Comparison of ENCODE assay signal across 8 mouse cellular contexts in genomic region chr5:122157827-122158381, GRCm38 (mm10). TPM values are rescaled to one million over a fixed set of nuclear protein-coding genes. Genes with fewer than 3 reads are reported as not detected.
A peak's percentile ranks its signal among the peaks of the same experiment; 100 is the strongest.
DNase-seq lines count a peak whose midpoint lies in the region; ATAC-seq and TF ChIP-seq lines count a peak whose summit lies in the region.

TSS of gene Ppp1cc (plus strand) at chr5:122158278.

- peak within 1 kb of the TSS; percentile 51 for H3K27ac ChIP-seq in CH12.LX (ENCODE audit: insufficient read depth, low read depth)
- peak within 1 kb of the TSS; percentile 84 for H3K27ac ChIP-seq in forebrain, embryonic 12.5 days
- peak within 1 kb of the TSS; percentile 76 for H3K27ac ChIP-seq in heart, postnatal 0 days (ENCODE audit: low read depth)
- H3K27ac ChIP-seq in neural tube, embryonic 15.5 days (replicated peaks) = peak within 1 kb of the TSS; percentile 89

- peaks cover 20 to 32% of the 10 kb centered on the region in 2 experiments for H3K36me3 ChIP-seq in CH12.LX (replicated peaks in 1 of 2; ENCODE audit: control insufficient read depth in 1 of 2, insufficient read depth in 1 of 2, low read length in 1 of 2)
- peaks cover 20% of the 10 kb centered on the region for H3K36me3 ChIP-seq in forebrain, embryonic 12.5 days (replicated peaks)
- H3K36me3 ChIP-seq in heart, postnatal 0 days (replicated peaks; ENCODE audit: control insufficient read depth, insufficient read depth, low read length) = peaks cover 22% of the 10 kb centered on the region; the same call in 1 of the 2 replicates
- H3K36me3 ChIP-seq in neural tube, embryonic 15.5 days = no peaks in the 10 kb centered on the region

- peak; percentile 92 for TF ChIP-seq POLR2A in CH12.LX (IDR thresholded peaks at IDR 0.05; ENCODE audit: low read depth, low read length)

- H3K9me3 ChIP-seq in CH12.LX (replicated peaks; ENCODE audit: low read length) = no peaks in the 10 kb centered on the region
- H3K9me3 ChIP-seq in forebrain, embryonic 12.5 days = no peaks in the 10 kb centered on the region
- H3K9me3 ChIP-seq in heart, postnatal 0 days (replicated peaks; ENCODE audit: control insufficient read depth, low read length) = no peaks in the 10 kb centered on the region
- no peaks in the 10 kb centered on the region for H3K9me3 ChIP-seq in neural tube, embryonic 15.5 days (replicated peaks)

- peak; percentile 92 for DNase-seq in CH12.LX (ENCODE audit: extremely low read depth)
- peak; percentile 86 for DNase-seq in c-Kit-positive CD71-negative TER-119-negative erythroid progenitor cells, embryonic 14.5 days (ENCODE audit: low read depth)
- DNase-seq in heart, postnatal 0 days (ENCODE audit: low spot score) = peak; percentile 84
- peak; percentile 96 to 97 for DNase-seq in kidney, postnatal 4 days
- DNase-seq in lung, adult 18-20 months = peak; percentile 91 to 93
- DNase-seq in testis, postnatal 14 days (ENCODE audit: low spot score) = peak; percentile 95

- peak within 1 kb of the TSS; percentile 94 to 100 (median 99) for H3K4me3 ChIP-seq in CH12.LX (replicated peaks in 1 of 3; ENCODE audit: low read depth in 2 of 3, low read length in 2 of 3, poor library complexity in 1 of 3)
- H3K4me3 ChIP-seq in forebrain, embryonic 12.5 days (replicated peaks) = peak within 1 kb of the TSS; percentile 91
- peak within 1 kb of the TSS; percentile 97 for H3K4me3 ChIP-seq in heart, postnatal 0 days (ENCODE audit: low read depth, low read length)
- H3K4me3 ChIP-seq in neural tube, embryonic 15.5 days (replicated peaks) = peak within 1 kb of the TSS; percentile 82

- no peak for TF ChIP-seq RAD21 in CH12.LX (IDR thresholded peaks at IDR 0.05; ENCODE audit: low read depth, low read length)

- peaks cover 46% of the 10 kb centered on the region for H3K79me2 ChIP-seq in CH12.LX (replicated peaks; ENCODE audit: control insufficient read depth, extremely low read depth, insufficient read depth, poor library complexity, severe bottlenecking)

- peaks cover 4% of the 10 kb centered on the region for H3K27me3 ChIP-seq in CH12.LX (replicated peaks)
- H3K27me3 ChIP-seq in forebrain, embryonic 12.5 days = no peaks in the 10 kb centered on the region
- no peaks in the 10 kb centered on the region for H3K27me3 ChIP-seq in heart, postnatal 0 days (ENCODE audit: control insufficient read depth, insufficient read depth, low read length)
- no peaks in the 10 kb centered on the region for H3K27me3 ChIP-seq in neural tube, embryonic 15.5 days (replicated peaks)

- H3K4me2 ChIP-seq in CH12.LX (ENCODE audit: insufficient read depth, low read depth, poor library complexity, severe bottlenecking) = peak within 1 kb of the TSS; percentile 63
- peak within 1 kb of the TSS; percentile 84 for H3K4me2 ChIP-seq in forebrain, embryonic 12.5 days
- peak within 1 kb of the TSS; percentile 77 for H3K4me2 ChIP-seq in heart, postnatal 0 days (ENCODE audit: low read depth, low read length)
- peak within 1 kb of the TSS; percentile 81 for H3K4me2 ChIP-seq in neural tube, embryonic 15.5 days

- whole genome bisulfite sequencing in forebrain, embryonic 12.5 days = 1% methylated on average over 51 of the region's 54 CpGs
- 1% methylated on average over 52 of the region's 54 CpGs for WGBS in heart, postnatal 0 days
- WGBS in neural tube, embryonic 15.5 days = 0% methylated on average over 29 of the region's 54 CpGs

- no peak for TF ChIP-seq EP300 in CH12.LX (IDR thresholded peaks at IDR 0.05; ENCODE audit: low read length)
- TF ChIP-seq EP300 in heart, postnatal 0 days (IDR thresholded peaks at IDR 0.05; ENCODE audit: low read depth) = peak; percentile 79; the same call in 1 of the 2 replicates

- peak within 1 kb of the TSS; percentile 99 for H3K9ac ChIP-seq in CH12.LX (ENCODE audit: insufficient read depth, low read depth)
- H3K9ac ChIP-seq in forebrain, embryonic 12.5 days = peak within 1 kb of the TSS; percentile 98
- peak within 1 kb of the TSS; percentile 98 for H3K9ac ChIP-seq in heart, postnatal 0 days (replicated peaks; ENCODE audit: low read depth, low read length)
- H3K9ac ChIP-seq in neural tube, embryonic 15.5 days (replicated peaks) = peak within 1 kb of the TSS; percentile 90

- dilution Hi-C loops in CH12.LX (cut with MboI; ENCODE audit: extremely low pct_ligation_motif_present, extremely low pct_unique_long_range_greater_than_20kb, low sequenced_read_pairs) = no loop called here

- H3K4me1 ChIP-seq in CH12.LX (ENCODE audit: control insufficient read depth in 1 of 2, insufficient read depth in 2 of 2) = peaks cover 13 to 46% of the 10 kb centered on the region in 2 experiments
- peaks cover 49% of the 10 kb centered on the region for H3K4me1 ChIP-seq in forebrain, embryonic 12.5 days
- H3K4me1 ChIP-seq in heart, postnatal 0 days (ENCODE audit: control insufficient read depth, insufficient read depth) = peaks cover 40% of the 10 kb centered on the region
- peaks cover 48% of the 10 kb centered on the region for H3K4me1 ChIP-seq in neural tube, embryonic 15.5 days

- ATAC-seq in forebrain, embryonic 12.5 days (ENCODE audit: low FRiP score) = peak; percentile 94
- ATAC-seq in heart, postnatal 0 days (ENCODE audit: insufficient read depth, low read depth) = peak; percentile 91
- ATAC-seq in neural tube, embryonic 15.5 days (ENCODE audit: low FRiP score) = peak; percentile 92

- in situ Hi-C loops in CH12.LX (cut with MboI; ENCODE audit: low pct_ligation_motif_present, low pct_unique_long_range_greater_than_20kb, low sequenced_read_pairs) = no loop called here

- no peak; a peak in 1 of 4 replicates for TF ChIP-seq CTCF in CH12.LX (conservative IDR thresholded peaks at IDR 0.05 in 1 of 2, IDR thresholded peaks at IDR 0.05 in 1 of 2; ENCODE audit: low read depth in 2 of 2, low read length in 2 of 2)
- TF ChIP-seq CTCF in heart, postnatal 0 days (IDR thresholded peaks at IDR 0.05; ENCODE audit: low read depth) = peak; percentile 33

TF ChIP-seq in CH12.LX, 34 proteins besides CTCF, POLR2A, EP300 and RAD21 (continues in another document):
- TF ChIP-seq MXI1 (IDR thresholded peaks at IDR 0.05; ENCODE audit: low read depth, low read length) (peak; percentile 61; the same call in 1 of the 2 replicates), GABPA (IDR thresholded peaks at IDR 0.05; ENCODE audit: insufficient replicate concordance, low read depth, low read length) (no peak), CHD1 (IDR thresholded peaks at IDR 0.05; ENCODE audit: low read depth, low read length) (no peak; the same call in 1 of the 2 replicates), USF1 (IDR thresholded peaks at IDR 0.05; ENCODE audit: low read depth, low read length) (no peak), CHD2 (IDR thresholded peaks at IDR 0.05; ENCODE audit: low read length) (peak; percentile 62), PAX5 (IDR thresholded peaks at IDR 0.05; ENCODE audit: low read length) (no peak), ZNF384 (IDR thresholded peaks at IDR 0.05; ENCODE audit: low read depth, low read length) (no peak), RCOR1 (conservative IDR thresholded peaks at IDR 0.05; ENCODE audit: low read depth, low read length) (no peak), POLR2AphosphoS2 (IDR thresholded peaks at IDR 0.05; ENCODE audit: low read depth, low read length) (0 out of 2 replicates have a peak, but pooled peaks have one; percentile 52), MAX (IDR thresholded peaks at IDR 0.05; ENCODE audit: low read length) (peak; percentile 73), KAT2A (IDR thresholded peaks at IDR 0.05; ENCODE audit: insufficient replicate concordance, low read length) (peak; percentile 90), JUND (conservative IDR thresholded peaks at IDR 0.05; ENCODE audit: low read depth, low read length) (no peak), NELFE (IDR thresholded peaks at IDR 0.05; ENCODE audit: low read depth, low read length) (peak; percentile 90), IRF4 (IDR thresholded peaks at IDR 0.05; ENCODE audit: low read depth, low read length) (peak; percentile 61; the same call in 1 of the 2 replicates), UBTF (IDR thresholded peaks at IDR 0.05; ENCODE audit: low read depth, low read length) (peak; percentile 9; the same call in 1 of the 2 replicates), ETS1 (conservative IDR thresholded peaks at IDR 0.05; ENCODE audit: low read depth, low read length) (no peak), NRF1 (IDR thresholded peaks at IDR 0.05; ENCODE audit: low read depth, low read length) (peak; percentile 62), MYC (IDR thresholded peaks at IDR 0.05; ENCODE audit: low read depth, low read length) (peak; percentile 63; the same call in 1 of the 2 replicates), BHLHE40 (IDR thresholded peaks at IDR 0.05; ENCODE audit: low read depth, low read length) (no peak), ELF1 (IDR thresholded peaks at IDR 0.05; ENCODE audit: low read depth, low read length) (peak; percentile 75), ZKSCAN1 (IDR thresholded peaks at IDR 0.05; ENCODE audit: borderline replicate concordance, low read depth, low read length) (no peak), E2F4 (IDR thresholded peaks at IDR 0.05; ENCODE audit: insufficient replicate concordance, low read depth, low read length) (peak; percentile 96), SIN3A (IDR thresholded peaks at IDR 0.05; ENCODE audit: low read length) (peak; percentile 85), MEF2A (IDR thresholded peaks at IDR 0.05; ENCODE audit: borderline replicate concordance, low read depth, low read length) (peak; percentile 69), HCFC1 (IDR thresholded peaks at IDR 0.05; ENCODE audit: low read depth, low read length) (peak; percentile 60; the same call in 1 of the 2 replicates), JUN (IDR thresholded peaks at IDR 0.05; ENCODE audit: insufficient read depth, low read depth, low read length) (no peak), MAZ (IDR thresholded peaks at IDR 0.05; ENCODE audit: low read depth, low read length) (peak; percentile 88; the same call in 1 of the 2 replicates), MAFK (IDR thresholded peaks at IDR 0.05; ENCODE audit: insufficient replicate concordance, low read length) (no peak), ZMIZ1 (IDR thresholded peaks at IDR 0.05; ENCODE audit: low read depth, low read length) (peak; percentile 77; the same call in 1 of the 2 replicates), TCF12 (IDR thresholded peaks at IDR 0.05; ENCODE audit: low read depth, low read length) (peak; percentile 84; the same call in 1 of the 2 replicates), ZC3H11A (IDR thresholded peaks at IDR 0.05; ENCODE audit: low read depth, low read length) (no peak)

RNA-seq across cellular contexts. Expression of gene Ppp1cc, which starts in this region (rescaled TPM):
- total RNA-seq in CH12.LX (2012; rRNA removed) = 191 and 234 TPM in 2 replicates
- 401 and 406 TPM in 2 replicates for total RNA-seq in CH12.LX (2014; rRNA removed)
- 358 and 375 TPM in 2 replicates for polyA plus RNA-seq in CH12.LX (2012; ENCODE audit: insufficient read length, low read depth)
- polyA plus RNA-seq in forebrain, embryonic 12.5 days (2016; fragmentation: Nextera tagmentation; extraction: Ambion mirVana) = 324 and 337 TPM in 2 replicates
- 199 and 295 TPM in 2 replicates for total RNA-seq in heart, postnatal 0 days (2014; rRNA removed; ENCODE audit: low replicate concordance)
- 146 and 157 TPM in 2 replicates for polyA plus RNA-seq in heart, postnatal 0 days (2015; fragmentation: Nextera tagmentation; extraction: Ambion mirVana)
- polyA plus RNA-seq in neural tube, embryonic 15.5 days (2015; fragmentation: Nextera tagmentation; extraction: Ambion mirVana) = 184 and 200 TPM in 2 replicates

Comparison
In these comparisons a context has a peak if more than half of its experiments do, and no peak if none do; other contexts are left out.
1. Peak in every context shown above with its lines: DNase-seq, ATAC-seq, H3K4me3 ChIP-seq and H3K27ac ChIP-seq.